Mouse (Mus musculus) forebrain, embryonic 11.5 days (tissue): Measurements from ENCODE around the gene Iqcn. TPM values are rescaled to one million over a fixed set of nuclear protein-coding genes. Genes with fewer than 3 reads are reported as not detected.

Experiments
- ATAC-seq: fragments of 200-750 bp; cut with Nextera tagmentation; replicated peaks from 2 replicates; pipeline ENCODE4 v1.8.0; 2017; ENCODE audit warnings: moderate TSS enrichment; ENCODE audit not compliant: low FRiP score
- DNase-seq: peaks from one replicate; pipeline ENCODE4 v3.0.0-alpha.2; 2017; ENCODE audit warnings: low spot score
- H3K27ac ChIP-seq: fragments of 300-500 bp; sonication (generic); 2 replicates; pipeline ENCODE4 v1.5.1; 2014; ENCODE audit warnings: low read depth, low read length
- H3K27me3 ChIP-seq: fragments of 300-500 bp; sonication (generic); 2 replicates; pipeline ENCODE4 v1.6.1; 2014; ENCODE audit warnings: mild to moderate bottlenecking, low read length, mixed read lengths; ENCODE audit not compliant: control insufficient read depth, insufficient read depth
- H3K36me3 ChIP-seq: fragments of 300-500 bp; sonication (generic); 2 replicates; pipeline ENCODE4 v1.6.1; 2014; ENCODE audit warnings: mild to moderate bottlenecking, low read length, moderate library complexity, mixed read lengths; ENCODE audit not compliant: control insufficient read depth, insufficient read depth
- H3K4me1 ChIP-seq: fragments of 300-500 bp; sonication (generic); replicated peaks from 2 replicates; pipeline ENCODE4 v1.6.1; 2014; ENCODE audit warnings: low read length, mixed read lengths; ENCODE audit not compliant: control insufficient read depth, insufficient read depth
- H3K4me2 ChIP-seq: fragments of 300-500 bp; sonication (generic); 2 replicates; pipeline ENCODE4 v1.6.1; 2014; ENCODE audit warnings: low read depth, mild to moderate bottlenecking, low read length, moderate library complexity, mixed read lengths; ENCODE audit not compliant: severe bottlenecking
- H3K4me3 ChIP-seq: fragments of 300-500 bp; sonication (generic); 2 replicates; pipeline ENCODE4 v1.5.1; 2014; ENCODE audit warnings: low read depth, low read length
- H3K9ac ChIP-seq: fragments of 300-500 bp; sonication (generic); 2 replicates; pipeline ENCODE4 v1.6.1; 2014; ENCODE audit warnings: low read length
- H3K9me3 ChIP-seq: fragments of 300-500 bp; sonication (generic); 2 replicates; pipeline ENCODE4 v1.6.1; 2016; ENCODE audit warnings: low read length, mixed read lengths; ENCODE audit not compliant: control insufficient read depth
- WGBS: fragments of 180-500 bp; shearing (Covaris S2); extraction: QIAGEN DNeasy Blood & Tissue Kit; methylation state at CpG from one replicate; pipeline ENCODE4 v1.1.7; 2014; 5-methylcytosine and 5-hydroxymethylcytosine counted together
- polyA plus RNA-seq: library from polyadenylated mRNA; unstranded; fragments of >200 nt; fragmentation: Nextera tagmentation; extraction: Ambion mirVana; gene quantifications from 2 replicates; pipeline ENCODE4 v1.2.1, GENCODE M21; 2014

Iqcn gene
- polyA plus RNA-seq, 1 experiment from 2014 or later, result not detected

DNA sequence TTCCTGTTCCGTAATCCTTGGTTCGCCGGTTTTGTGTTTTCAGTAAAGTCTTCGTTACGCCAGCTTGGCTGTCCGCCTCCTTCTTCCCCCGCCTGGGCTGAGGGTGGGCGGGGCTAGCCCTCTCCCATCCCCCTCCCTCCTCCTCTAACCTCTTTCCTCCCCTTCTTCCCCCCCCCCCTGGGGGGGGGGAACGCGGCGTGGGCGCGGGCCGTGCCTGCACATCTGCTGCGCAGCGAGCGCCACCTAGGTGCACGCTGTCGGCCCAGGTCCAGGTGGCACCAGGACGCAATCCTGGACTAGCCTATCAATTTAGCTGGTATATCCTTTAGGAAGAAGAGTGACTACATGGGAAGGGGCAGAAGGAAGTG, 2.7 kb upstream of the Iqcn start:
- peak overlapping the region; percentile 49 for H3K4me2 ChIP-seq
- H3K27ac ChIP-seq, result peak overlapping the region; percentile 96; the same call in 1 of the 2 replicates
- no peaks in the 10 kb centered on the region for H3K27me3 ChIP-seq
- no peaks in the 10 kb centered on the region for H3K36me3 ChIP-seq
- under 1% methylated on average over 20 of the region's 20 CpGs for WGBS
- H3K9ac ChIP-seq, result peak overlapping the region; percentile 87
- peak; percentile 95 for DNase-seq
- peaks cover 32% of the 10 kb centered on the region for H3K4me1 ChIP-seq
- no peaks in the 10 kb centered on the region for H3K9me3 ChIP-seq
- peak; percentile 19 for ATAC-seq
- H3K4me3 ChIP-seq, result peak overlapping the region; percentile 91

- Histone ChIP-seq H3K9ac (peak overlapping the region; percentile 87), H3K4me3 (peak overlapping the region; percentile 91), H3K27ac (peak overlapping the region; percentile 96; the same call in 1 of the 2 replicates), H3K4me2 (peak overlapping the region; percentile 49), H3K4me1 (peaks cover 24% of the 10 kb centered on the region), H3K36me3 (no peaks in the 10 kb centered on the region), H3K9me3 (no peaks in the 10 kb centered on the region), H3K27me3 (no peaks in the 10 kb centered on the region)
- ATAC-seq (no peak), DNase-seq (no peak)
- WGBS, result 59% methylated on average over 10 of the region's 10 CpGs
Observed at GRCm38 (mm10) chr8:70701048-70701981, 1.9 kb upstream of the Iqcn start.

DNA sequence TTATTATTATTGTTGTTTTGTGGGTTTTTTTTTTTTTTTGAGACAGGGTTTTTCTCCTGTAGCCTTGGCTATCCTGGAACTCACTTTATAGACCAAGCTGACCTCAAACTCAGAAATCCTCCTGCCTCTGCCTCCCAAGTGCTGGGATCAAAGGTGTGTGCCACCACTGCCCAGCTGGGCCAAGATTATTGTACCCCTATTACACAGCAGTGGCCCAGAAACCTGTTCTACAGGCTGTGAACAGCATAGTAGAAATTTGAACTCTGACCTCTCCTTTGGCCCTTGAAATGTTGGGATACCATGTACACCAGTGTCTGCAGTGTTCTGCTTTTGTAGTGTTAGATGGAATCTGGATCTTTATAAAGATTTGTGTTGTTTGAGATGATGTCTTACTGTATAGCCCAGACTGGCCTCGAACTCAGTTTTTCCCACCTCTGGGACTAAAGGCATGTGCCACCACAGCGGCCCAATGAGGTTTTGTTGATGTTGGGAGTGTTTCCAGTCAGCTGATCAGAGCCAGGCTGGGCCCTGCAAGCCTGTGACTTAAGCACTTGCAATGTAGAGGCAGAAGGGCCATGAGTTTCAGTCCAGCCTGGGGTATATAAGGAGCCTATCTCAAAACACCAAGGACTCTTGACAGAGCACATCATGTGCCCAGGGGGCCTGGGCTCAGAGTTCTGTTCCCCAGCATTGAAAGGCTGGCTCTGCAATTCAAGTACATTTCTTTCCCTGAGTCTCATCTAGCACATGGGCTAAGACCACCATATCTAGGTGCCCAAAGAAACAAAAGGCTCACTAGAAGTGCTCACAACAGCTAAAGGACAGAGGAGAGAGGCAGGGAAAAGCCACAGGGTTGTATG, 1.0 kb upstream of the Iqcn start:
- ATAC-seq, result no peak
- Histone ChIP-seq H3K4me2 (no peak overlapping the region), H3K9ac (no peak overlapping the region), H3K4me1 (peaks cover 15% of the 10 kb centered on the region), H3K27me3 (no peaks in the 10 kb centered on the region), H3K9me3 (no peaks in the 10 kb centered on the region), H3K4me3 (no peak overlapping the region), H3K27ac (no peak overlapping the region), H3K36me3 (no peaks in the 10 kb centered on the region)
- no peak for DNase-seq
- WGBS, result 92% methylated on average over 2 of the region's 2 CpGs

DNA sequence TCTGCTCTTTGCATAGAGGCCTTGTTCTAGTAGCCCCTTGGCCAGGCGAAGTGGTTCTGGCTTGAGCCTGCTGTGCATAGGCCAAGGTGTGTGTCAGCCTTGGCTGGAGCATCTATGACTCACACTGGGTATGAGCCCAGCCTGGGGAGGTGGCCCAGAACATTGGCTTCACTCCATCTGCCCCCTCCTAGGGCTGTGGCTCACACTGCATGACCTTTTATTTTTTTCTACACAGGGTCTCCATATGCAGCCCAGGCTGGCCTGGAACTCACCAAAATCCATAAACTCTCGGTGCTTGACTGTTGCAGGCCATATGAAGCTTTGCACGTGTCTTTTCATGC, 445 bp upstream of the Iqcn start:
- 88% methylated on average over 3 of the region's 3 CpGs for WGBS
- H3K36me3 ChIP-seq, result no peaks in the 10 kb centered on the region
- H3K9me3 ChIP-seq, result no peaks in the 10 kb centered on the region
- no peaks in the 10 kb centered on the region for H3K27me3 ChIP-seq
- no peak for ATAC-seq
- no peak for DNase-seq
- no peak overlapping the region for H3K4me2 ChIP-seq
- H3K27ac ChIP-seq, result no peak overlapping the region
- H3K9ac ChIP-seq, result no peak overlapping the region
- H3K4me3 ChIP-seq, result no peak overlapping the region
- peaks cover 9% of the 10 kb centered on the region for H3K4me1 ChIP-seq

DNA sequence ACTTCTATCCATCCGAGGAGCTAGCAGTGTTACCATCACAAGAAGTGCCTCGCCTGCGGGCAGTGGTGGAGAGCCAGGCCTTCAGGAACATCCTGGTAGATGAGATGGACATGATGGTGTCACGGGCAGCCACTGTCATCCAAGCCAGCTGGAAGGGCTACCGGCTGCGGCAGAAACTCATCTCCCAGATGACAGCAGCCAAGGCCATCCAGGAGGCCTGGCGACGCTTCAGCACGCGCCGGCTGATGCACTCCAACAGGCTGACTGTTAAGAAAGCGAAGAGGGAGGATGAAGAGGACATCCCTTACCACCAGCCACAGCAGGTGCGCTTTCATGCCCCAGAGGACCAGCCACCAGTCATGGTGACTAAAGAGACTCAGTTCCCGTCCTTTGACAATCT, 5.0 kb downstream of the Iqcn start:
- no peak overlapping the region for H3K4me3 ChIP-seq
- H3K27me3 ChIP-seq, result no peaks in the 10 kb centered on the region
- H3K4me2 ChIP-seq, result no peak overlapping the region
- no peak overlapping the region for H3K9ac ChIP-seq
- H3K4me1 ChIP-seq, result no peaks in the 10 kb centered on the region
- H3K36me3 ChIP-seq, result no peaks in the 10 kb centered on the region
- WGBS, result 87% methylated on average over 14 of the region's 14 CpGs
- no peak overlapping the region for H3K27ac ChIP-seq
- ATAC-seq, result no peak
- DNase-seq, result no peak
- H3K9me3 ChIP-seq, result no peaks in the 10 kb centered on the region

GRCm38 (mm10) chr8:70709794-70710193, 6.5 kb downstream of the Iqcn start:
- no peak overlapping the region for H3K27ac ChIP-seq
- DNase-seq (no peak), ATAC-seq (no peak)
- no peaks in the 10 kb centered on the region for H3K9me3 ChIP-seq
- no peaks in the 10 kb centered on the region for H3K27me3 ChIP-seq
- H3K4me2 ChIP-seq, result no peak overlapping the region
- H3K4me3 ChIP-seq, result no peak overlapping the region
- no peaks in the 10 kb centered on the region for H3K36me3 ChIP-seq
- no peaks in the 10 kb centered on the region for H3K4me1 ChIP-seq
- no peak overlapping the region for H3K9ac ChIP-seq
- WGBS, result 89% methylated on average over 9 of the region's 9 CpGs

GRCm38 (mm10) chr8:70710296-70710695, 7.0 kb downstream of the Iqcn start:
- no peak overlapping the region for H3K4me2 ChIP-seq
- no peaks in the 10 kb centered on the region for H3K27me3 ChIP-seq
- H3K9ac ChIP-seq, result no peak overlapping the region
- no peak for DNase-seq
- no peaks in the 10 kb centered on the region for H3K9me3 ChIP-seq
- H3K27ac ChIP-seq, result no peak overlapping the region
- no peak for ATAC-seq
- H3K4me3 ChIP-seq, result no peak overlapping the region
- WGBS, result 96% methylated on average over 1 of the region's 1 CpGs
- no peaks in the 10 kb centered on the region for H3K36me3 ChIP-seq
- H3K4me1 ChIP-seq, result no peaks in the 10 kb centered on the region

DNA sequence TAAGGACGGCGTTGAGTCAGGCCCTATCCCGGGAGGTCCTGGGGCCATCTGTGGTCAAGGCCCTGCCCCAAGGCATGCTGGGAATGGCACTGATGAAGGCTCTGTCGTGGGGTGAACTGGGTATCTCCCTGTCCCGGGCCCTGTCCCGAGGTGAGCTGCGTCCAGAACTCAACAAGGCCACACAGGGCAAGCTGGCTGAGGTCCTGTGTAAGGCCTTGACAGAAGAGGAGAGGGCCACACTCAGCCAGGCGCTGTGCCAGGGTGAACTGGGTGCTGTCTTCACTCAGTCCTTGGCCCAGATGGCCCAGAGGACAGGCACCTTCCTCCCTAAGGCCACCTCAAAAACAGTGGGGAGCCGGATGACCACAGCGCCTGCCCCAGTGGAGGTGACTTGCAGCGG, 7.8 kb downstream of the Iqcn start:
- H3K4me3 ChIP-seq, result no peak overlapping the region
- no peaks in the 10 kb centered on the region for H3K9me3 ChIP-seq
- no peaks in the 10 kb centered on the region for H3K4me1 ChIP-seq
- no peak overlapping the region for H3K27ac ChIP-seq
- ATAC-seq (no peak), DNase-seq (no peak)
- no peak overlapping the region for H3K4me2 ChIP-seq
- H3K9ac ChIP-seq, result no peak overlapping the region
- 87% methylated on average over 11 of the region's 11 CpGs for WGBS
- H3K27me3 ChIP-seq, result no peaks in the 10 kb centered on the region
- no peaks in the 10 kb centered on the region for H3K36me3 ChIP-seq
